Mouse (Mus musculus) liver, adult 2 months (tissue): ENCODE results near the gene Fbxl17.

Experiments
- CTCF ChIP-seq: fragments of 200-500 bp; IDR thresholded peaks from 2 replicates; pipeline ENCODE4 v1.5.1; 2011; ENCODE audit warnings: low read depth, low read length, control low read depth
- POLR2A ChIP-seq: fragments of 200-500 bp; IDR thresholded peaks from 2 replicates; pipeline ENCODE4 v1.6.1; 2011; ENCODE audit warnings: low read length, control low read depth; ENCODE audit not compliant: insufficient read depth; ENCODE audit errors: extremely low read depth

DNA sequence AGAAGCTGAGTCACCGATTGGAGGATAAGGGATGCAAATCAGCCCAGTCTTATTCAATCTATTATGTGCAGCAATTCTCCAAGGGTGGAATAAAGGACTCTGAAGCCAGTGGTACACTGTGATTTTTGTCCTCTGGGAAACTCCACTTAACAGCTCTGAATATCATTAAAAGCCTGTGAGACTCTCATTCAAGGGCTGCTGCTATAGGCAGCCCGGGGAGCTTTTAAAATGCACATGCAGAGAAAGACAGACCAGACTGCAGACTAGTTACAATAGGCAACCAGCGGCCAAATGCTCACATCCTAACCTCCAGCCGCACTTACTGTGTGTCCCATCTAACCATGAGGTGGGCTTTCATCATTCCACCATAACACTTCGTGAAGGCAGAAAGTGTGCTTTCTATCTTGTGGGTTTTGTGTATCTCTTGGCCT, 354.5 kb downstream of the Fbxl17 start:
- TF ChIP-seq POLR2A (no peak), CTCF (no peak)
